Mouse (Mus musculus) myocyte (in vitro differentiated cells): ENCODE data around the gene Gtf2h4.

Experiments
- POLR2A ChIP-seq: IDR thresholded peaks from one replicate; pipeline ENCODE4 v1.6.1; 2011; ENCODE audit warnings: low read depth, mild to moderate bottlenecking, control low read depth, moderate library complexity; ENCODE audit not compliant: insufficient read length
- TCF3 ChIP-seq: IDR thresholded peaks from one replicate; pipeline ENCODE4 v1.6.1; 2011; ENCODE audit warnings: low read depth, control low read depth; ENCODE audit not compliant: insufficient read length
- USF1 ChIP-seq: IDR thresholded peaks from one replicate; pipeline ENCODE4 v1.6.1; 2011; ENCODE audit warnings: low read depth, mild to moderate bottlenecking, control low read depth, moderate library complexity

DNA sequence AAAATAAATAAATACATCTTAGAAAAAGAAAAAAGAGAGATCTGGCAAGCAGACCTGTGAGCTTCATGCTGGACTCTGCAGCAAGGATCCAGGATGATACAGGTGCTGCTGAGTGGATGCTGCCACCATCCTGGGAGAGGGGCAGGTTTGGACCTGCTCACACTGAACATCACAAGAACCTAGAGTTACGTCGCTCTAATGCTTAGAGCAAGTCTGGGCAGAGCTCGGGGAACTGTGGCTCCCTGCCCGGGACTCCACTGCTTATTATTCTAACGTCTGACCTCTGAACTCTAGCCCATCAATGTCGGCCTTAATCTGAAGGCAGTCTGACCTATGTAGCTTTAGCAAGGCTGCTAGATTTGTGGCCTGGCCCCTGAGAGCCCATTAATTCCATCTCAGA is 7.1 kb upstream of the Gtf2h4 start:
- no peak for TF ChIP-seq TCF3
- no peak for TF ChIP-seq POLR2A
- TF ChIP-seq USF1: no peak
